ENCODE assay signal across 8 mouse cellular contexts in genomic region chr2:31140772-31141073, GRCm38 (mm10). TPM values are rescaled to one million over a fixed set of nuclear protein-coding genes. Genes with fewer than 3 reads are reported as not detected.
DNase-seq lines count a peak whose midpoint lies in the region; ATAC-seq and TF ChIP-seq lines count a peak whose summit lies in the region.

No protein-coding gene starts in this region.

- H3K4me3 ChIP-seq in heart, embryonic 11.5 days (ENCODE audit: low read depth, low read length) = peak overlapping the region; percentile 89
- H3K4me3 ChIP-seq in ES-Bruce4 (ENCODE audit: low read depth, low read length) = peak overlapping the region; percentile 95
- peak overlapping the region; percentile 88 for H3K4me3 ChIP-seq in forebrain, embryonic 16.5 days (replicated peaks; ENCODE audit: low read length)
- H3K4me3 ChIP-seq in liver, postnatal 0 days (ENCODE audit: low read depth, low read length) = peak overlapping the region; percentile 93

- H3K27ac ChIP-seq in heart, embryonic 11.5 days (ENCODE audit: low read depth, low read length) = no peak overlapping the region
- H3K27ac ChIP-seq in ES-Bruce4 (ENCODE audit: insufficient read depth, low read length) = no peak overlapping the region
- no peak overlapping the region for H3K27ac ChIP-seq in forebrain, embryonic 16.5 days (ENCODE audit: low read length)
- H3K27ac ChIP-seq in liver, postnatal 0 days (ENCODE audit: low read depth) = no peak overlapping the region

- TF ChIP-seq CTCF in ES-Bruce4 (IDR thresholded peaks at IDR 0.05; ENCODE audit: low read depth, low read length) = no peak
- TF ChIP-seq CTCF in liver, postnatal 0 days (IDR thresholded peaks at IDR 0.05; ENCODE audit: low read depth) = no peak

- peaks cover 39% of the 10 kb centered on the region for H3K4me1 ChIP-seq in heart, embryonic 11.5 days (ENCODE audit: control insufficient read depth, insufficient read depth, low read length)
- peaks cover 7% of the 10 kb centered on the region for H3K4me1 ChIP-seq in ES-Bruce4 (ENCODE audit: control insufficient read depth, insufficient read depth, low read length)
- peaks cover 14% of the 10 kb centered on the region for H3K4me1 ChIP-seq in forebrain, embryonic 16.5 days (replicated peaks; ENCODE audit: control insufficient read depth, insufficient read depth, low read length)
- H3K4me1 ChIP-seq in liver, postnatal 0 days (ENCODE audit: insufficient read depth) = peaks cover 33% of the 10 kb centered on the region

- ATAC-seq in heart, embryonic 11.5 days (replicated peaks; ENCODE audit: insufficient number of reproducible peaks, low FRiP score, low TSS enrichment) = no peak
- no peak for ATAC-seq in forebrain, embryonic 16.5 days
- no peak for ATAC-seq in liver, postnatal 0 days
- ATAC-seq in erythroid progenitor cell, adult 5-6 weeks (replicated peaks; ENCODE audit: low FRiP score, poor library complexity, severe bottlenecking) = no peak

- DNase-seq in heart, postnatal 4 days = no peak
- no peak for DNase-seq in liver, postnatal 0 days
- no peak for DNase-seq in T-cell, adult 2 months (ENCODE audit: low spot score)
- DNase-seq in adrenal gland, adult (ENCODE audit: inconsistent age in 2 of 2, low spot score in 1 of 2) = no peak

- no peaks in the 10 kb centered on the region for H3K27me3 ChIP-seq in heart, embryonic 11.5 days (ENCODE audit: control insufficient read depth, insufficient read depth, low read length)
- no peaks in the 10 kb centered on the region for H3K27me3 ChIP-seq in ES-Bruce4 (ENCODE audit: control insufficient read depth, insufficient read depth, low read length, poor library complexity, severe bottlenecking)
- no peaks in the 10 kb centered on the region for H3K27me3 ChIP-seq in forebrain, embryonic 16.5 days (replicated peaks; ENCODE audit: control insufficient read depth, insufficient read depth, low read length)
- H3K27me3 ChIP-seq in liver, postnatal 0 days (ENCODE audit: insufficient read depth, low read length) = 0 out of 2 replicates have a peak, but pooled peaks cover 2% of the 10 kb centered on the region

- no peaks in the 10 kb centered on the region for H3K36me3 ChIP-seq in heart, embryonic 11.5 days (ENCODE audit: control insufficient read depth, insufficient read depth, low read length)
- H3K36me3 ChIP-seq in ES-Bruce4 (ENCODE audit: control insufficient read depth, insufficient read depth, low read length, poor library complexity, severe bottlenecking) = no peaks in the 10 kb centered on the region
- no peaks in the 10 kb centered on the region for H3K36me3 ChIP-seq in forebrain, embryonic 16.5 days (ENCODE audit: control insufficient read depth, insufficient read depth)
- H3K36me3 ChIP-seq in liver, postnatal 0 days (replicated peaks; ENCODE audit: insufficient read depth, low read length) = no peaks in the 10 kb centered on the region

- TF ChIP-seq POLR2A in ES-Bruce4 (IDR thresholded peaks at IDR 0.05; ENCODE audit: insufficient read depth, low read length) = no peak

- TF ChIP-seq EP300 in ES-Bruce4 (IDR thresholded peaks at IDR 0.05; ENCODE audit: insufficient read depth, low read depth, low read length) = no peak
- no peak for TF ChIP-seq EP300 in liver, postnatal 0 days (IDR thresholded peaks at IDR 0.05; ENCODE audit: low read depth)

- peak overlapping the region; percentile 95 for H3K4me2 ChIP-seq in heart, embryonic 11.5 days
- H3K4me2 ChIP-seq in forebrain, embryonic 16.5 days (ENCODE audit: low read length) = peak overlapping the region; percentile 88
- peak overlapping the region; percentile 98 for H3K4me2 ChIP-seq in liver, postnatal 0 days (ENCODE audit: low read depth, low read length)

- peak overlapping the region; percentile 94 for H3K9ac ChIP-seq in heart, embryonic 11.5 days (ENCODE audit: low read depth, low read length)
- peak overlapping the region; percentile 94 for H3K9ac ChIP-seq in ES-Bruce4 (ENCODE audit: low read depth, poor library complexity, severe bottlenecking)
- H3K9ac ChIP-seq in forebrain, embryonic 16.5 days (replicated peaks; ENCODE audit: low read depth, low read length) = peak overlapping the region; percentile 90
- peak overlapping the region; percentile 84 for H3K9ac ChIP-seq in liver, postnatal 0 days (replicated peaks)

- WGBS in heart, embryonic 11.5 days (ENCODE audit: insufficient replicate concordance) = 8% methylated on average over 10 of the region's 10 CpGs
- 8% methylated on average over 10 of the region's 10 CpGs for WGBS in forebrain, embryonic 16.5 days
- 3% methylated on average over 10 of the region's 10 CpGs for WGBS in liver, postnatal 0 days (ENCODE audit: insufficient replicate concordance)

- no peaks in the 10 kb centered on the region for H3K9me3 ChIP-seq in heart, embryonic 11.5 days (replicated peaks; ENCODE audit: control insufficient read depth, low read length)
- no peaks in the 10 kb centered on the region for H3K9me3 ChIP-seq in ES-Bruce4 (replicated peaks; ENCODE audit: control insufficient read depth, insufficient read depth, low read length, poor library complexity, severe bottlenecking)
- H3K9me3 ChIP-seq in forebrain, embryonic 16.5 days (ENCODE audit: control insufficient read depth, low read length) = no peaks in the 10 kb centered on the region
- no peaks in the 10 kb centered on the region for H3K9me3 ChIP-seq in liver, postnatal 0 days (ENCODE audit: low read length)

RNA-seq across cellular contexts. Expression of gene Fnbp1, which starts 1.1 kb away (rescaled TPM):
- 19.5 and 20.4 TPM in 2 replicates for polyA plus RNA-seq in heart, embryonic 11.5 days (2014; fragmentation: Nextera tagmentation; extraction: Ambion mirVana)
- total RNA-seq in heart, postnatal 4 days (2021) = 10 to 100 TPM; 52.9 to 59.1 TPM
- polyA plus RNA-seq in ES-Bruce4 (2011; ENCODE audit: insufficient read depth, insufficient read length, low read depth, missing spikeins) = 77.7 and 84.7 TPM in 2 replicates
- 19.7 and 23.2 TPM in 2 replicates for polyA plus RNA-seq in forebrain, embryonic 16.5 days (2015; fragmentation: Nextera tagmentation; extraction: Ambion mirVana)
- polyA plus RNA-seq in liver, postnatal 0 days (2015; fragmentation: Nextera tagmentation; extraction: Ambion mirVana) = 4.1 and 4.5 TPM in 2 replicates
- total RNA-seq in erythroid progenitor cell, adult 5-6 weeks (2015; ENCODE audit: low replicate concordance) = 3.8 and 19.1 TPM in 2 replicates
- 5.8 and 9.1 TPM in 2 replicates for total RNA-seq in erythroid progenitor cell, adult 5-6 weeks (2017; ENCODE audit: low replicate concordance)

RNA-seq across cellular contexts. Expression of gene Gpr107, which starts 11.4 kb away (rescaled TPM):
- 30.4 and 33.8 TPM in 2 replicates for polyA plus RNA-seq in heart, embryonic 11.5 days (2014; fragmentation: Nextera tagmentation; extraction: Ambion mirVana)
- 10 to 100 TPM; 41.6 to 43.0 TPM for total RNA-seq in heart, postnatal 4 days (2021)
- 71.9 and 72.5 TPM in 2 replicates for polyA plus RNA-seq in ES-Bruce4 (2011; ENCODE audit: insufficient read depth, insufficient read length, low read depth, missing spikeins)
- polyA plus RNA-seq in forebrain, embryonic 16.5 days (2015; fragmentation: Nextera tagmentation; extraction: Ambion mirVana) = 39.5 and 42.2 TPM in 2 replicates
- 9.2 and 9.8 TPM in 2 replicates for polyA plus RNA-seq in liver, postnatal 0 days (2015; fragmentation: Nextera tagmentation; extraction: Ambion mirVana)
- 15.1 and 24.7 TPM in 2 replicates for total RNA-seq in erythroid progenitor cell, adult 5-6 weeks (2015; ENCODE audit: low replicate concordance)
- total RNA-seq in erythroid progenitor cell, adult 5-6 weeks (2017; ENCODE audit: low replicate concordance) = 6.4 and 8.9 TPM in 2 replicates
